Mouse (Mus musculus) liver, embryonic 11.5 days (tissue): ENCODE measurements around the gene Mettl13. TPM values are rescaled to one million over a fixed set of nuclear protein-coding genes. Genes with fewer than 3 reads are reported as not detected.

Source experiments
- ATAC-seq: fragments of 200-750 bp; cut with Nextera tagmentation; replicated peaks from 2 replicates; pipeline ENCODE4 v1.8.0; 2017; ENCODE audit warnings: moderate number of reproducible peaks, mild to moderate bottlenecking, moderate TSS enrichment, moderate library complexity; ENCODE audit not compliant: low FRiP score
- DNase-seq: peaks from one replicate; pipeline ENCODE4 v3.0.0-alpha.2; 2017; ENCODE audit warnings: low spot score
- H3K27ac ChIP-seq: fragments of 300-500 bp; sonication (generic); 2 replicates; pipeline ENCODE4 v1.5.1; 2014; ENCODE audit warnings: mild to moderate bottlenecking, low read depth, low read length, control low read depth
- H3K27me3 ChIP-seq: fragments of 300-500 bp; sonication (generic); replicated peaks from 2 replicates; pipeline ENCODE4 v1.6.1; 2014; ENCODE audit warnings: low read length, mixed read lengths; ENCODE audit not compliant: control insufficient read depth, insufficient read depth
- H3K36me3 ChIP-seq: fragments of 300-500 bp; sonication (generic); 2 replicates; pipeline ENCODE4 v1.6.1; 2014; ENCODE audit warnings: mild to moderate bottlenecking, low read length, moderate library complexity, mixed read lengths; ENCODE audit not compliant: control insufficient read depth, insufficient read depth
- H3K4me1 ChIP-seq: fragments of 300-500 bp; sonication (generic); replicated peaks from 2 replicates; pipeline ENCODE4 v1.6.1; 2014; ENCODE audit warnings: low read length, mixed read lengths; ENCODE audit not compliant: control insufficient read depth, insufficient read depth
- H3K4me2 ChIP-seq: fragments of 300-500 bp; sonication (generic); 2 replicates; pipeline ENCODE4 v1.6.1; 2014; ENCODE audit warnings: mild to moderate bottlenecking, control low read depth, moderate library complexity
- H3K4me3 ChIP-seq: fragments of 300-500 bp; sonication (generic); 2 replicates; pipeline ENCODE4 v1.5.1; 2014; ENCODE audit warnings: low read depth, low read length, control low read depth
- H3K9ac ChIP-seq: fragments of 300-500 bp; sonication (generic); 2 replicates; pipeline ENCODE4 v1.6.1; 2014; ENCODE audit warnings: low read depth, low read length, control low read depth
- H3K9me3 ChIP-seq: fragments of 300-500 bp; sonication (generic); 2 replicates; pipeline ENCODE4 v1.6.1; 2016; ENCODE audit warnings: low read length, inconsistent platforms, mixed read lengths; ENCODE audit not compliant: control insufficient read depth
- WGBS: fragments of 180-500 bp; shearing (Covaris S2); extraction: QIAGEN DNeasy Blood & Tissue Kit; methylation state at CpG from one replicate; pipeline ENCODE4 v1.1.7; 2014; 5-methylcytosine and 5-hydroxymethylcytosine counted together
- polyA plus RNA-seq: library from polyadenylated mRNA; unstranded; fragments of >200 nt; fragmentation: Nextera tagmentation; extraction: Ambion mirVana; gene quantifications from 2 replicates; pipeline ENCODE4 v1.2.1, GENCODE M21; 2014

Mettl13 gene
- polyA plus RNA-seq, 1 experiment from 2014 or later = 31.8 TPM

- Histone ChIP-seq H3K36me3 (peaks cover 19% of the 10 kb centered on the region), H3K4me1 (peaks cover 9% of the 10 kb centered on the region), H3K27me3 (no peaks in the 10 kb centered on the region), H3K4me2 (peak overlapping the region; percentile 79), H3K27ac (peak overlapping the region; percentile 70), H3K9me3 (no peaks in the 10 kb centered on the region), H3K4me3 (peak overlapping the region; percentile 83), H3K9ac (peak overlapping the region; percentile 85)
- WGBS = 63% methylated on average over 10 of the region's 10 CpGs
- ATAC-seq = no peak
- no peak for DNase-seq
Measured at GRCm38 (mm10) chr1:162548917-162549613, 714 bp upstream of the Mettl13 start.

- no peaks in the 10 kb centered on the region for H3K27me3 ChIP-seq
- WGBS = 7% methylated on average over 10 of the region's 10 CpGs
- H3K4me3 ChIP-seq = peak overlapping the region; percentile 83
- H3K9me3 ChIP-seq = no peaks in the 10 kb centered on the region
- DNase-seq = no peak
- H3K4me1 ChIP-seq = peaks cover 2% of the 10 kb centered on the region
- peaks cover 26% of the 10 kb centered on the region for H3K36me3 ChIP-seq
- H3K4me2 ChIP-seq = peak overlapping the region; percentile 79
- no peak overlapping the region for H3K27ac ChIP-seq
- peak overlapping the region; percentile 85 for H3K9ac ChIP-seq
- ATAC-seq = no peak; the same call in 1 of the 2 replicates
Measured at GRCm38 (mm10) chr1:162547607-162548006, 744 bp downstream of the Mettl13 start.

- Histone ChIP-seq H3K36me3 (peaks cover 39% of the 10 kb centered on the region), H3K9ac (no peak overlapping the region), H3K4me2 (no peak overlapping the region), H3K27ac (no peak overlapping the region), H3K4me1 (no peaks in the 10 kb centered on the region; the same call in none of the 2 replicates), H3K9me3 (no peaks in the 10 kb centered on the region), H3K4me3 (no peak overlapping the region), H3K27me3 (no peaks in the 10 kb centered on the region)
- DNase-seq = no peak
- no peak for ATAC-seq
- 93% methylated on average over 1 of the region's 1 CpGs for WGBS
Measured at GRCm38 (mm10) chr1:162543231-162543630, 5.1 kb downstream of the Mettl13 start.

GRCm38 (mm10) chr1:162533766-162534560 is 14.4 kb downstream of the Mettl13 start:
- Histone ChIP-seq H3K4me3 (no peak overlapping the region), H3K9me3 (no peaks in the 10 kb centered on the region), H3K27ac (no peak overlapping the region), H3K4me1 (no peaks in the 10 kb centered on the region), H3K4me2 (no peak overlapping the region), H3K36me3 (peaks cover 34% of the 10 kb centered on the region), H3K9ac (no peak overlapping the region), H3K27me3 (no peaks in the 10 kb centered on the region)
- DNase-seq = no peak
- 89% methylated on average over 14 of the region's 14 CpGs for WGBS
- no peak for ATAC-seq

- no peak for DNase-seq
- 0 out of 2 replicates have a peak, but pooled peaks have one; percentile 8 for ATAC-seq
- Histone ChIP-seq H3K4me3 (no peak overlapping the region), H3K36me3 (peaks cover 32% of the 10 kb centered on the region), H3K27me3 (no peaks in the 10 kb centered on the region), H3K27ac (no peak overlapping the region), H3K4me2 (no peak overlapping the region), H3K9me3 (no peaks in the 10 kb centered on the region), H3K9ac (no peak overlapping the region), H3K4me1 (no peaks in the 10 kb centered on the region)
- 70% methylated on average over 4 of the region's 4 CpGs for WGBS
Measured at GRCm38 (mm10) chr1:162532330-162532729, 16.0 kb downstream of the Mettl13 start.

GRCm38 (mm10) chr1:162531584-162531983 is 16.8 kb downstream of the Mettl13 start:
- Histone ChIP-seq H3K4me3 (no peak overlapping the region), H3K9me3 (no peaks in the 10 kb centered on the region), H3K4me2 (no peak overlapping the region), H3K27ac (no peak overlapping the region), H3K9ac (no peak overlapping the region), H3K27me3 (no peaks in the 10 kb centered on the region), H3K36me3 (peaks cover 26% of the 10 kb centered on the region), H3K4me1 (no peaks in the 10 kb centered on the region)
- ATAC-seq (no peak; the same call in 1 of the 2 replicates), DNase-seq (no peak)
- 71% methylated on average over 4 of the region's 4 CpGs for WGBS

GRCm38 (mm10) chr1:162530666-162531065 is 17.7 kb downstream of the Mettl13 start:
- Histone ChIP-seq H3K36me3 (peaks cover 17% of the 10 kb centered on the region), H3K4me2 (no peak overlapping the region), H3K27me3 (no peaks in the 10 kb centered on the region), H3K4me3 (no peak overlapping the region), H3K9me3 (no peaks in the 10 kb centered on the region), H3K9ac (no peak overlapping the region), H3K4me1 (no peaks in the 10 kb centered on the region), H3K27ac (no peak overlapping the region)
- no peak for DNase-seq
- no peak for ATAC-seq
- WGBS = 87% methylated on average over 1 of the region's 1 CpGs

GRCm38 (mm10) chr1:162529651-162530050 is 18.7 kb downstream of the Mettl13 start:
- Histone ChIP-seq H3K27me3 (no peaks in the 10 kb centered on the region), H3K4me3 (no peak overlapping the region), H3K9ac (no peak overlapping the region), H3K9me3 (no peaks in the 10 kb centered on the region), H3K4me1 (no peaks in the 10 kb centered on the region), H3K27ac (no peak overlapping the region), H3K36me3 (peaks cover 13% of the 10 kb centered on the region; the same call in 1 of the 2 replicates), H3K4me2 (no peak overlapping the region)
- no peak for ATAC-seq
- WGBS = 60% methylated on average over 2 of the region's 2 CpGs
- no peak for DNase-seq
